Mouse (Mus musculus): ENCODE measurements around the gene Cyp2s1. TPM values are rescaled to one million over a fixed set of nuclear protein-coding genes. Genes with fewer than 3 reads are reported as not detected.

Cyp2s1 gene
- polyA plus RNA-seq, 1 experiment from 2014 or later: 2.6 TPM

DNA sequence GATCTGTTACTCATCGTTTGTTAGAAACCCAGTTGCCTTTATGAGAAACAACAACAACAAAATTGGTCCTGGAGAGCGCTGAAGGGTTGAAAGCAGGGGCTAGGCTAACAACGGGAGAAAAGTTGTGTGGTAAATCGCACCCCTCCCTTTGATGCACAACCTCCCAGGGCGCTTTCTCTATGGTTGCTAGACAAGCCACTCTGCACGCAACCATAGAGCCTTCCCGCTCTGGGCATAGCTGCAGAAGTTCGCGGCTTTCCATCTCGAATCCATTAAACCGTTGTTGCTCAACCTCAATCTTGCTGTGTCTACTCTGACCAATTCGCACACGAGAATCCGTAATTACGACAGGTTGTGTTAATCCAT is 61.3 kb downstream of the Cyp2s1 start:
- DNase-seq (ENCODE audit: low spot score) (no peak), ATAC-seq (replicated peaks; ENCODE audit: low FRiP score) (peak; percentile 61)
- H3K9me3 ChIP-seq (ENCODE audit: control insufficient read depth, low read length): no peaks in the 10 kb centered on the region
- H3K4me2 ChIP-seq: peak overlapping the region; percentile 98
- H3K4me3 ChIP-seq (ENCODE audit: low read depth, low read length): peak overlapping the region; percentile 97
- H3K4me1 ChIP-seq (replicated peaks; ENCODE audit: control insufficient read depth, insufficient read depth, low read length): peaks cover 18% of the 10 kb centered on the region
- peaks cover 9% of the 10 kb centered on the region for H3K36me3 ChIP-seq (ENCODE audit: control insufficient read depth, insufficient read depth, low read length)
- 0% methylated on average over 15 of the region's 15 CpGs for WGBS
- H3K9ac ChIP-seq (ENCODE audit: low read depth, low read length): peak overlapping the region; percentile 100
- peak overlapping the region; percentile 97 for H3K27ac ChIP-seq (ENCODE audit: low read depth, low read length)
- H3K27me3 ChIP-seq (replicated peaks; ENCODE audit: control insufficient read depth, insufficient read depth, low read length): no peaks in the 10 kb centered on the region

- DNase-seq (ENCODE audit: low spot score): peak; percentile 97
- no peaks in the 10 kb centered on the region for H3K9me3 ChIP-seq (ENCODE audit: control insufficient read depth, low read length)
- H3K27me3 ChIP-seq (replicated peaks; ENCODE audit: control insufficient read depth, insufficient read depth, low read length): no peaks in the 10 kb centered on the region
- H3K27ac ChIP-seq (ENCODE audit: low read depth, low read length): peak within 1 kb of the TSS; percentile 97
- WGBS: under 1% methylated on average over 55 of the region's 55 CpGs
- peak within 1 kb of the TSS; percentile 97 for H3K4me3 ChIP-seq (ENCODE audit: low read depth, low read length)
- H3K4me2 ChIP-seq: peak within 1 kb of the TSS; percentile 98
- H3K36me3 ChIP-seq (ENCODE audit: control insufficient read depth, insufficient read depth, low read length): peaks cover 13% of the 10 kb centered on the region
- peak; percentile 89 for ATAC-seq (replicated peaks; ENCODE audit: low FRiP score)
- peaks cover 18% of the 10 kb centered on the region for H3K4me1 ChIP-seq (replicated peaks; ENCODE audit: control insufficient read depth, insufficient read depth, low read length)
- peak within 1 kb of the TSS; percentile 100 for H3K9ac ChIP-seq (ENCODE audit: low read depth, low read length)
Observed at GRCm38 (mm10) chr7:25754738-25755467, 61.8 kb downstream of the Cyp2s1 start, which contains the start of gene Hnrnpul1. Gene Hnrnpul1, minus strand, starts transcription at chr7:25754757.

- Histone ChIP-seq H3K9me3 (ENCODE audit: control insufficient read depth, low read length) (no peaks in the 10 kb centered on the region), H3K36me3 (ENCODE audit: control insufficient read depth, insufficient read depth, low read length) (peaks cover 18% of the 10 kb centered on the region), H3K4me1 (replicated peaks; ENCODE audit: control insufficient read depth, insufficient read depth, low read length) (peaks cover 18% of the 10 kb centered on the region), H3K27me3 (replicated peaks; ENCODE audit: control insufficient read depth, insufficient read depth, low read length) (no peaks in the 10 kb centered on the region), H3K4me3 (ENCODE audit: low read depth, low read length) (peak overlapping the region; percentile 97), H3K27ac (ENCODE audit: low read depth, low read length) (peak overlapping the region; percentile 97), H3K4me2 (peak overlapping the region; percentile 98), H3K9ac (ENCODE audit: low read depth, low read length) (peak overlapping the region; percentile 100)
- ATAC-seq (replicated peaks; ENCODE audit: low FRiP score) (no peak), DNase-seq (ENCODE audit: low spot score) (no peak)
- WGBS: 0% methylated on average over 29 of the region's 30 CpGs
Observed at GRCm38 (mm10) chr7:25754439-25754737, 62.3 kb downstream of the Cyp2s1 start.

DNA sequence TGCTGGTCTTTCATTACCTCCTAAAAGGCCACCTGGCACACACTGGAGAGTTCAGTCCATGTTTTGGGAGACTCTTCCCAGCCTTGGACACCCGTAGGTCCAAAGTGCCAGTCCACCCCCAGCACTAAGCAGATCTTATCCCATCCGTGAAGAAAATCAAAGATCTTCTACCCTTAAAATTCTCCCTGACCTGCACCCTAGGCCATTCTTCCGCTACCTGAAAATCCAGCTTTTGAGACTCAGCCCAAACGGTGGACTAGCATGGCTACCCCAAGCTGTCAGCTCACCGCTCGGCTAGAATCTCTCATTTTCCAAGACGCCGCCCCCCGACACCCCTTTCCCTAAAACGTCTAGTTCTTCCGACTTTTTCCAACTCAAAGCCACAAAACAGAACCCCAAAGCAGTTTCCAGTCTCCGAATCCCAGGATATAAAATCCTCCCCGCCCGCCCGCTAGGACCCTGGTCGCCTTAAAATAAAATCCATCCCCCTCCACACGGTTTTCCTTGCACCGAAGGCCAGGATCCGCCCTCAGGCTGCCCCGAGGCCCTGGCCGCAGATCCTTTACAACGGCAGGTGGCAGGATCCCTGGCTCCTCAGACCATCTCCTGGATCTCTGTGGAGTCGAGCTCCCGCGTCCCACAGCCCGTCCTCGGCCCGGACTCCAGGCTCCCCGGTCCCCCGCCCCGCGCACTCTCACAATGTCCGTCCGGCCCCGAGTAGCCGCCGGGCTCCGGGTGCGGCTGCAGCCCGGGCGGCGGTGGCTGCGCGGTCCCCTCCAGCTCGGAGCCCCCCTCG is 62.9 kb downstream of the Cyp2s1 start:
- Histone ChIP-seq H3K4me1 (replicated peaks; ENCODE audit: control insufficient read depth, insufficient read depth, low read length) (peaks cover 18% of the 10 kb centered on the region), H3K4me2 (peak overlapping the region; percentile 98), H3K27me3 (replicated peaks; ENCODE audit: control insufficient read depth, insufficient read depth, low read length) (no peaks in the 10 kb centered on the region), H3K4me3 (ENCODE audit: low read depth, low read length) (peak overlapping the region; percentile 97), H3K36me3 (ENCODE audit: control insufficient read depth, insufficient read depth, low read length) (peaks cover 24% of the 10 kb centered on the region), H3K9me3 (ENCODE audit: control insufficient read depth, low read length) (no peaks in the 10 kb centered on the region), H3K27ac (ENCODE audit: low read depth, low read length) (peak overlapping the region; percentile 97), H3K9ac (ENCODE audit: low read depth, low read length) (peak overlapping the region; percentile 100)
- 1% methylated on average over 46 of the region's 46 CpGs for WGBS
- DNase-seq (ENCODE audit: low spot score) (no peak), ATAC-seq (replicated peaks; ENCODE audit: low FRiP score) (peak; percentile 8; the same call in 1 of the 2 replicates)

DNA sequence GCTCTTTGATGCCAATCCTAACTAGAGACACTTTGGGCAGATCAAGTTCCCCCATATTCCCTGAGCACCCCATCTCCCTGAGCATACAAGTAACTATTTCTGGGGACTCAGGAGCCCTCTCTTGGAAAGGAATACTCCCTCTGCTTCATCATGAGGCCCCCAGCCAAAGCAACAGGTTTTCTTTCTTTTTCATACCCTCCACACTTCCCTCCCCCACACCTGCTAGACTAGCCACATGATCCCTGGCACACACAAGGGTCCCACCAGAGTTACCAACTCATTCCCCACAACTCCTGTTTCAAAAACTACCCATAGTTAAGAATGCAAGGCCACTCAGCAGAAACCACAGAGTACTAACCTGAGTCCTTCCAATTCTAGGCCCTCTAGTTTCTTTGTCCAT is 63.6 kb downstream of the Cyp2s1 start:
- Histone ChIP-seq H3K27ac (ENCODE audit: low read depth, low read length) (0 out of 2 replicates have a peak overlapping the region, but pooled peaks have one; percentile 8), H3K4me1 (replicated peaks; ENCODE audit: control insufficient read depth, insufficient read depth, low read length) (peaks cover 18% of the 10 kb centered on the region), H3K4me2 (peak overlapping the region; percentile 98), H3K9me3 (ENCODE audit: control insufficient read depth, low read length) (no peaks in the 10 kb centered on the region), H3K36me3 (ENCODE audit: control insufficient read depth, insufficient read depth, low read length) (peaks cover 31% of the 10 kb centered on the region), H3K9ac (ENCODE audit: low read depth, low read length) (peak overlapping the region; percentile 100), H3K27me3 (replicated peaks; ENCODE audit: control insufficient read depth, insufficient read depth, low read length) (no peaks in the 10 kb centered on the region), H3K4me3 (ENCODE audit: low read depth, low read length) (peak overlapping the region; percentile 97)
- DNase-seq (ENCODE audit: low spot score) (no peak), ATAC-seq (replicated peaks; ENCODE audit: low FRiP score) (no peak)

Small RNA genes lying within 50 kb of the gene (microRNA-seq; reads per million reads assigned to microRNA genes)
- not detected for gene Gm24865 (ENCODE audit: borderline number of aligned reads)

Other genes starting within 250 kb of the Cyp2s1 start
- not detected in 2 replicates for gene Erich4, start 201.0 kb downstream of the Cyp2s1 start, polyA plus RNA-seq (2014; fragmentation: Nextera tagmentation; extraction: Ambion mirVana)
- 23.3 and 24.8 TPM in 2 replicates for gene Dmac2, start 197.5 kb downstream of the Cyp2s1 start, polyA plus RNA-seq (2014; fragmentation: Nextera tagmentation; extraction: Ambion mirVana)
- gene B3gnt8, start 190.3 kb downstream of the Cyp2s1 start, polyA plus RNA-seq (2014; fragmentation: Nextera tagmentation; extraction: Ambion mirVana): 2.3 and 3.1 TPM in 2 replicates
- 34.2 and 35.5 TPM in 2 replicates for gene Bckdha, start 157.9 kb downstream of the Cyp2s1 start, polyA plus RNA-seq (2014; fragmentation: Nextera tagmentation; extraction: Ambion mirVana)
- gene Exosc5, start 157.7 kb downstream of the Cyp2s1 start, polyA plus RNA-seq (2014; fragmentation: Nextera tagmentation; extraction: Ambion mirVana): 125 and 139 TPM in 2 replicates
- gene Tmem91, start 141.7 kb downstream of the Cyp2s1 start, polyA plus RNA-seq (2014; fragmentation: Nextera tagmentation; extraction: Ambion mirVana): 2.5 and 3.3 TPM in 2 replicates
- 38.2 and 40.9 TPM in 2 replicates for gene B9d2, start 136.1 kb downstream of the Cyp2s1 start, polyA plus RNA-seq (2014; fragmentation: Nextera tagmentation; extraction: Ambion mirVana)
- 14.4 and 16.4 TPM in 2 replicates for gene Tgfb1, start 129.9 kb downstream of the Cyp2s1 start, polyA plus RNA-seq (2014; fragmentation: Nextera tagmentation; extraction: Ambion mirVana)
- gene Ccdc97, start 97.8 kb downstream of the Cyp2s1 start, polyA plus RNA-seq (2014; fragmentation: Nextera tagmentation; extraction: Ambion mirVana): 33.2 and 33.9 TPM in 2 replicates
- 67.2 and 68.6 TPM in 2 replicates for gene Hnrnpul1, start 62.2 kb downstream of the Cyp2s1 start, polyA plus RNA-seq (2014; fragmentation: Nextera tagmentation; extraction: Ambion mirVana)
- 34.2 and 35.4 TPM in 2 replicates for gene Axl, start 28.2 kb downstream of the Cyp2s1 start, polyA plus RNA-seq (2014; fragmentation: Nextera tagmentation; extraction: Ambion mirVana)
- not detected in 2 replicates for gene Cyp2b10, start 80.7 kb upstream of the Cyp2s1 start, polyA plus RNA-seq (2014; fragmentation: Nextera tagmentation; extraction: Ambion mirVana)
- gene Cyp2b13, start 244.6 kb upstream of the Cyp2s1 start, polyA plus RNA-seq (2014; fragmentation: Nextera tagmentation; extraction: Ambion mirVana): not detected in 2 replicates

Measured in liver, embryonic 11.5 days (tissue).